Mouse (Mus musculus) limb, embryonic 15.5 days (tissue): ENCODE data around the gene Cx3cl1. TPM values are rescaled to one million over a fixed set of nuclear protein-coding genes. Genes with fewer than 3 reads are reported as not detected.
A peak's percentile ranks its signal among the peaks of the same experiment; 100 is the strongest.

Source experiments
- ATAC-seq: fragments of 200-750 bp; cut with Nextera tagmentation; 2 replicates; pipeline ENCODE4 v1.8.0; 2017; ENCODE audit warnings: low read depth, moderate TSS enrichment; ENCODE audit not compliant: insufficient number of reproducible peaks, low FRiP score, low TSS enrichment
- H3K27ac ChIP-seq: fragments of 300-500 bp; sonication (generic); 2 replicates; pipeline ENCODE4 v1.5.1; 2015; ENCODE audit warnings: moderate library complexity, mild to moderate bottlenecking, inconsistent platforms
- H3K27me3 ChIP-seq: fragments of 300-500 bp; sonication (generic); 2 replicates; pipeline ENCODE4 v1.6.1; 2015; ENCODE audit warnings: inconsistent platforms
- H3K36me3 ChIP-seq: fragments of 300-500 bp; sonication (generic); 2 replicates; pipeline ENCODE4 v1.6.1; 2015; ENCODE audit warnings: inconsistent platforms
- H3K4me1 ChIP-seq: fragments of 300-500 bp; sonication (generic); 2 replicates; pipeline ENCODE4 v1.6.1; 2015; ENCODE audit warnings: inconsistent platforms
- H3K4me2 ChIP-seq: fragments of 300-500 bp; sonication (generic); 2 replicates; pipeline ENCODE4 v1.6.1; 2015; ENCODE audit warnings: mild to moderate bottlenecking, inconsistent platforms
- H3K4me3 ChIP-seq: fragments of 300-500 bp; sonication (generic); 2 replicates; pipeline ENCODE4 v1.5.1; 2015; ENCODE audit warnings: mild to moderate bottlenecking, inconsistent platforms
- H3K9ac ChIP-seq: fragments of 300-500 bp; sonication (generic); 2 replicates; pipeline ENCODE4 v1.6.1; 2015; ENCODE audit warnings: inconsistent platforms
- H3K9me3 ChIP-seq: fragments of 300-500 bp; sonication (generic); 2 replicates; pipeline ENCODE4 v1.6.1; 2016; ENCODE audit warnings: inconsistent platforms
- WGBS: fragments of 180-500 bp; shearing (Covaris S2); methylation state at CpG from one replicate; pipeline ENCODE4 v1.1.7; 2015; 5-methylcytosine and 5-hydroxymethylcytosine counted together
- polyA plus RNA-seq: library from polyadenylated mRNA; unstranded; fragments of >200 nt; fragmentation: Nextera tagmentation; extraction: Ambion mirVana; gene quantifications from 2 replicates; pipeline ENCODE4 v1.2.1, GENCODE M21; 2015

The Cx3cl1 gene
- polyA plus RNA-seq, result 9.3 and 12.0 TPM in 2 replicates

GRCm38 (mm10) chr8:94771941-94772670 is at the start of gene Cx3cl1:
Cx3cl1 (plus strand) TSS chr8:94772009.
- peak; percentile 66; the same call in 1 of the 2 replicates for ATAC-seq
- peak within 1 kb of the TSS; percentile 51 for H3K4me3 ChIP-seq
- peak within 1 kb of the TSS; percentile 60 for H3K27ac ChIP-seq
- no peaks in the 10 kb centered on the region for H3K36me3 ChIP-seq
- H3K27me3 ChIP-seq, result peaks cover 28% of the 10 kb centered on the region; the same call in 1 of the 2 replicates
- H3K4me2 ChIP-seq, result peak within 1 kb of the TSS; percentile 94
- H3K9me3 ChIP-seq, result no peaks in the 10 kb centered on the region
- H3K9ac ChIP-seq, result peak within 1 kb of the TSS; percentile 37
- peaks cover 27% of the 10 kb centered on the region for H3K4me1 ChIP-seq
- under 1% methylated on average over 38 of the region's 38 CpGs for WGBS

GRCm38 (mm10) chr8:94725998-94726397 is 45.8 kb upstream of the Cx3cl1 start:
- ATAC-seq, result no peak
- H3K36me3 ChIP-seq, result no peaks in the 10 kb centered on the region
- WGBS, result 85% methylated on average over 5 of the region's 5 CpGs
- H3K4me2 ChIP-seq, result no peak overlapping the region
- H3K27me3 ChIP-seq, result no peaks in the 10 kb centered on the region
- H3K9ac ChIP-seq, result no peak overlapping the region
- no peaks in the 10 kb centered on the region for H3K9me3 ChIP-seq
- H3K4me1 ChIP-seq, result no peaks in the 10 kb centered on the region
- H3K4me3 ChIP-seq, result no peak overlapping the region
- no peak overlapping the region for H3K27ac ChIP-seq

GRCm38 (mm10) chr8:94729301-94729700 is 42.5 kb upstream of the Cx3cl1 start:
- H3K4me1 ChIP-seq, result no peaks in the 10 kb centered on the region
- no peaks in the 10 kb centered on the region for H3K36me3 ChIP-seq
- no peaks in the 10 kb centered on the region for H3K27me3 ChIP-seq
- H3K4me3 ChIP-seq, result no peak overlapping the region
- no peak overlapping the region for H3K27ac ChIP-seq
- no peaks in the 10 kb centered on the region for H3K9me3 ChIP-seq
- H3K9ac ChIP-seq, result no peak overlapping the region
- WGBS, result 49% methylated on average over 4 of the region's 4 CpGs
- ATAC-seq, result no peak
- no peak overlapping the region for H3K4me2 ChIP-seq

GRCm38 (mm10) chr8:94733821-94734465 is 37.9 kb upstream of the Cx3cl1 start:
- H3K36me3 ChIP-seq, result no peaks in the 10 kb centered on the region
- no peaks in the 10 kb centered on the region for H3K27me3 ChIP-seq
- H3K9ac ChIP-seq, result no peak overlapping the region
- H3K4me2 ChIP-seq, result no peak overlapping the region
- H3K27ac ChIP-seq, result no peak overlapping the region
- ATAC-seq, result no peak
- no peak overlapping the region for H3K4me3 ChIP-seq
- no peaks in the 10 kb centered on the region for H3K9me3 ChIP-seq
- 57% methylated on average over 5 of the region's 5 CpGs for WGBS
- 0 out of 2 replicates have a peak, but pooled peaks cover 2% of the 10 kb centered on the region for H3K4me1 ChIP-seq

- 0 out of 2 replicates have a peak, but pooled peaks cover 2% of the 10 kb centered on the region for H3K4me1 ChIP-seq
- no peak overlapping the region for H3K4me2 ChIP-seq
- H3K9me3 ChIP-seq, result no peaks in the 10 kb centered on the region
- H3K4me3 ChIP-seq, result no peak overlapping the region
- H3K9ac ChIP-seq, result no peak overlapping the region
- no peaks in the 10 kb centered on the region for H3K36me3 ChIP-seq
- H3K27ac ChIP-seq, result no peak overlapping the region
- H3K27me3 ChIP-seq, result no peaks in the 10 kb centered on the region
- no peak for ATAC-seq
- WGBS, result 78% methylated on average over 7 of the region's 7 CpGs
These were observed 37.0 kb upstream of the Cx3cl1 start for GRCm38 (mm10) chr8:94734735-94735350.

- no peak overlapping the region for H3K27ac ChIP-seq
- no peak overlapping the region for H3K9ac ChIP-seq
- H3K4me2 ChIP-seq, result no peak overlapping the region
- 0 out of 2 replicates have a peak, but pooled peaks cover 2% of the 10 kb centered on the region for H3K4me1 ChIP-seq
- no peak overlapping the region for H3K4me3 ChIP-seq
- WGBS, result 45% methylated on average over 5 of the region's 5 CpGs
- no peak for ATAC-seq
- no peaks in the 10 kb centered on the region for H3K27me3 ChIP-seq
- no peaks in the 10 kb centered on the region for H3K9me3 ChIP-seq
- H3K36me3 ChIP-seq, result no peaks in the 10 kb centered on the region
These were observed 36.2 kb upstream of the Cx3cl1 start for GRCm38 (mm10) chr8:94735426-94736094.

GRCm38 (mm10) chr8:94739829-94740228 is 32.0 kb upstream of the Cx3cl1 start:
- WGBS, result 83% methylated on average over 6 of the region's 6 CpGs
- H3K4me2 ChIP-seq, result no peak overlapping the region
- H3K4me3 ChIP-seq, result no peak overlapping the region
- H3K9me3 ChIP-seq, result no peaks in the 10 kb centered on the region
- H3K27me3 ChIP-seq, result no peaks in the 10 kb centered on the region
- no peak overlapping the region for H3K9ac ChIP-seq
- H3K4me1 ChIP-seq, result 0 out of 2 replicates have a peak, but pooled peaks cover 2% of the 10 kb centered on the region
- ATAC-seq, result no peak
- no peak overlapping the region for H3K27ac ChIP-seq
- no peaks in the 10 kb centered on the region for H3K36me3 ChIP-seq

GRCm38 (mm10) chr8:94740591-94740990 is 31.2 kb upstream of the Cx3cl1 start:
- H3K4me3 ChIP-seq, result no peak overlapping the region
- no peak overlapping the region for H3K9ac ChIP-seq
- no peaks in the 10 kb centered on the region for H3K36me3 ChIP-seq
- H3K27ac ChIP-seq, result no peak overlapping the region
- ATAC-seq, result no peak
- no peaks in the 10 kb centered on the region for H3K27me3 ChIP-seq
- 84% methylated on average over 3 of the region's 3 CpGs for WGBS
- no peaks in the 10 kb centered on the region for H3K9me3 ChIP-seq
- 0 out of 2 replicates have a peak, but pooled peaks cover 1% of the 10 kb centered on the region for H3K4me1 ChIP-seq
- no peak overlapping the region for H3K4me2 ChIP-seq

GRCm38 (mm10) chr8:94741726-94742125 is 30.1 kb upstream of the Cx3cl1 start:
- no peak overlapping the region for H3K4me2 ChIP-seq
- no peaks in the 10 kb centered on the region for H3K9me3 ChIP-seq
- no peak overlapping the region for H3K4me3 ChIP-seq
- H3K36me3 ChIP-seq, result no peaks in the 10 kb centered on the region
- ATAC-seq, result no peak
- WGBS, result 93% methylated on average over 4 of the region's 4 CpGs
- H3K27ac ChIP-seq, result no peak overlapping the region
- no peak overlapping the region for H3K9ac ChIP-seq
- H3K27me3 ChIP-seq, result no peaks in the 10 kb centered on the region
- no peaks in the 10 kb centered on the region for H3K4me1 ChIP-seq

- Histone ChIP-seq H3K4me3 (no peak overlapping the region), H3K27me3 (no peaks in the 10 kb centered on the region), H3K4me1 (no peaks in the 10 kb centered on the region), H3K4me2 (no peak overlapping the region), H3K27ac (no peak overlapping the region), H3K9ac (no peak overlapping the region), H3K36me3 (no peaks in the 10 kb centered on the region), H3K9me3 (no peaks in the 10 kb centered on the region)
- WGBS, result 74% methylated on average over 5 of the region's 5 CpGs
- ATAC-seq, result no peak
These were observed 27.3 kb upstream of the Cx3cl1 start for GRCm38 (mm10) chr8:94744484-94744883.

- WGBS, result 81% methylated on average over 9 of the region's 9 CpGs
- H3K9me3 ChIP-seq, result no peaks in the 10 kb centered on the region
These were observed 26.8 kb upstream of the Cx3cl1 start for GRCm38 (mm10) chr8:94744972-94745371.

More at GRCm38 (mm10) chr8:94744972-94745371, 26.8 kb upstream of the Cx3cl1 start:
- Histone ChIP-seq H3K27me3 (no peaks in the 10 kb centered on the region), H3K4me3 (no peak overlapping the region), H3K36me3 (no peaks in the 10 kb centered on the region), H3K4me2 (no peak overlapping the region), H3K27ac (no peak overlapping the region), H3K9ac (no peak overlapping the region), H3K4me1 (no peaks in the 10 kb centered on the region)
- ATAC-seq, result no peak
